Mouse (Mus musculus): ENCODE data around the gene Pi4ka. TPM values are rescaled to one million over a fixed set of nuclear protein-coding genes. Genes with fewer than 3 reads are reported as not detected.
A peak's percentile ranks its signal among the peaks of the same experiment; 100 is the strongest.

The Pi4ka gene
- polyA plus RNA-seq, 1 experiment from 2014 or later: 32.7 TPM

GRCm38 (mm10) chr16:17292751-17293150, 113.4 kb downstream of the Pi4ka start:
- WGBS: 2% methylated on average over 2 of the region's 2 CpGs
- Histone ChIP-seq H3K27ac (ENCODE audit: low read length) (no peak overlapping the region), H3K36me3 (ENCODE audit: control insufficient read depth, insufficient read depth, low read length) (peaks cover 14% of the 10 kb centered on the region; the same call in 1 of the 2 replicates), H3K9me3 (replicated peaks; ENCODE audit: control insufficient read depth, low read length) (no peaks in the 10 kb centered on the region), H3K4me1 (ENCODE audit: control insufficient read depth, insufficient read depth, low read length) (no peaks in the 10 kb centered on the region), H3K27me3 (ENCODE audit: control insufficient read depth, insufficient read depth, low read length) (no peaks in the 10 kb centered on the region), H3K4me2 (ENCODE audit: low read depth, low read length) (no peak overlapping the region), H3K9ac (ENCODE audit: low read length) (no peak overlapping the region), H3K4me3 (replicated peaks; ENCODE audit: low read length) (no peak overlapping the region)
- no peak for ATAC-seq (ENCODE audit: insufficient read depth, low FRiP score)

- Histone ChIP-seq H3K4me2 (ENCODE audit: low read depth, low read length) (no peak overlapping the region), H3K36me3 (ENCODE audit: control insufficient read depth, insufficient read depth, low read length) (0 out of 2 replicates have a peak, but pooled peaks cover 5% of the 10 kb centered on the region), H3K27me3 (ENCODE audit: control insufficient read depth, insufficient read depth, low read length) (no peaks in the 10 kb centered on the region), H3K9ac (ENCODE audit: low read length) (no peak overlapping the region), H3K4me3 (replicated peaks; ENCODE audit: low read length) (no peak overlapping the region), H3K27ac (ENCODE audit: low read length) (no peak overlapping the region), H3K4me1 (ENCODE audit: control insufficient read depth, insufficient read depth, low read length) (no peaks in the 10 kb centered on the region), H3K9me3 (replicated peaks; ENCODE audit: control insufficient read depth, low read length) (no peaks in the 10 kb centered on the region)
- 87% methylated on average over 2 of the region's 2 CpGs for WGBS
- ATAC-seq (ENCODE audit: insufficient read depth, low FRiP score): no peak
Observed at GRCm38 (mm10) chr16:17291016-17291415, 115.1 kb downstream of the Pi4ka start.

GRCm38 (mm10) chr16:17287103-17287502, 119.0 kb downstream of the Pi4ka start:
- Histone ChIP-seq H3K27ac (ENCODE audit: low read length) (no peak overlapping the region), H3K9me3 (replicated peaks; ENCODE audit: control insufficient read depth, low read length) (no peaks in the 10 kb centered on the region), H3K4me2 (ENCODE audit: low read depth, low read length) (no peak overlapping the region), H3K4me1 (ENCODE audit: control insufficient read depth, insufficient read depth, low read length) (no peaks in the 10 kb centered on the region), H3K9ac (ENCODE audit: low read length) (no peak overlapping the region), H3K36me3 (ENCODE audit: control insufficient read depth, insufficient read depth, low read length) (0 out of 2 replicates have a peak, but pooled peaks cover 6% of the 10 kb centered on the region), H3K4me3 (replicated peaks; ENCODE audit: low read length) (no peak overlapping the region), H3K27me3 (ENCODE audit: control insufficient read depth, insufficient read depth, low read length) (no peaks in the 10 kb centered on the region)
- 66% methylated on average over 2 of the region's 2 CpGs for WGBS
- no peak for ATAC-seq (ENCODE audit: insufficient read depth, low FRiP score)

GRCm38 (mm10) chr16:17283151-17283550, 123.0 kb downstream of the Pi4ka start:
- no peak for ATAC-seq (ENCODE audit: insufficient read depth, low FRiP score)
- WGBS: 68% methylated on average over 6 of the region's 6 CpGs
- Histone ChIP-seq H3K4me1 (ENCODE audit: control insufficient read depth, insufficient read depth, low read length) (peaks cover under 1% of the 10 kb centered on the region; the same call in 1 of the 2 replicates), H3K9me3 (replicated peaks; ENCODE audit: control insufficient read depth, low read length) (no peaks in the 10 kb centered on the region), H3K4me2 (ENCODE audit: low read depth, low read length) (no peak overlapping the region), H3K4me3 (replicated peaks; ENCODE audit: low read length) (no peak overlapping the region), H3K36me3 (ENCODE audit: control insufficient read depth, insufficient read depth, low read length) (peaks cover 5% of the 10 kb centered on the region; the same call in 1 of the 2 replicates), H3K27me3 (ENCODE audit: control insufficient read depth, insufficient read depth, low read length) (0 out of 2 replicates have a peak, but pooled peaks cover 3% of the 10 kb centered on the region), H3K27ac (ENCODE audit: low read length) (no peak overlapping the region), H3K9ac (ENCODE audit: low read length) (no peak overlapping the region)

- ATAC-seq (ENCODE audit: insufficient read depth, low FRiP score): no peak
- Histone ChIP-seq H3K4me2 (ENCODE audit: low read depth, low read length) (no peak overlapping the region), H3K9ac (ENCODE audit: low read length) (no peak overlapping the region), H3K4me1 (ENCODE audit: control insufficient read depth, insufficient read depth, low read length) (peaks cover 18% of the 10 kb centered on the region), H3K9me3 (replicated peaks; ENCODE audit: control insufficient read depth, low read length) (no peaks in the 10 kb centered on the region), H3K4me3 (replicated peaks; ENCODE audit: low read length) (no peak overlapping the region), H3K27ac (ENCODE audit: low read length) (no peak overlapping the region), H3K36me3 (ENCODE audit: control insufficient read depth, insufficient read depth, low read length) (peaks cover 5% of the 10 kb centered on the region; the same call in 1 of the 2 replicates), H3K27me3 (ENCODE audit: control insufficient read depth, insufficient read depth, low read length) (peaks cover 15% of the 10 kb centered on the region)
- WGBS: 89% methylated on average over 11 of the region's 11 CpGs
Observed at GRCm38 (mm10) chr16:17280471-17280870, 125.6 kb downstream of the Pi4ka start.

GRCm38 (mm10) chr16:17277342-17278211, 128.5 kb downstream of the Pi4ka start:
- H3K27me3 ChIP-seq (ENCODE audit: control insufficient read depth, insufficient read depth, low read length): peaks cover 15% of the 10 kb centered on the region
- ATAC-seq (ENCODE audit: insufficient read depth, low FRiP score): no peak
- peaks cover 5% of the 10 kb centered on the region; the same call in 1 of the 2 replicates for H3K36me3 ChIP-seq (ENCODE audit: control insufficient read depth, insufficient read depth, low read length)
- H3K4me2 ChIP-seq (ENCODE audit: low read depth, low read length): peak overlapping the region; percentile 99
- peak overlapping the region; percentile 65 for H3K4me3 ChIP-seq (replicated peaks; ENCODE audit: low read length)
- 6% methylated on average over 61 of the region's 61 CpGs for WGBS
- H3K9ac ChIP-seq (ENCODE audit: low read length): peak overlapping the region; percentile 73
- H3K4me1 ChIP-seq (ENCODE audit: control insufficient read depth, insufficient read depth, low read length): peaks cover 18% of the 10 kb centered on the region
- H3K9me3 ChIP-seq (replicated peaks; ENCODE audit: control insufficient read depth, low read length): no peaks in the 10 kb centered on the region
- H3K27ac ChIP-seq (ENCODE audit: low read length): no peak overlapping the region

GRCm38 (mm10) chr16:17276164-17277151, 129.7 kb downstream of the Pi4ka start:
- H3K4me2 ChIP-seq (ENCODE audit: low read depth, low read length): peak overlapping the region; percentile 99
- peak; percentile 88 for ATAC-seq (ENCODE audit: insufficient read depth, low FRiP score)
- peaks cover 15% of the 10 kb centered on the region for H3K27me3 ChIP-seq (ENCODE audit: control insufficient read depth, insufficient read depth, low read length)
- H3K4me1 ChIP-seq (ENCODE audit: control insufficient read depth, insufficient read depth, low read length): peaks cover 18% of the 10 kb centered on the region
- H3K9ac ChIP-seq (ENCODE audit: low read length): peak overlapping the region; percentile 73
- WGBS: under 1% methylated on average over 62 of the region's 62 CpGs
- H3K36me3 ChIP-seq (ENCODE audit: control insufficient read depth, insufficient read depth, low read length): no peaks in the 10 kb centered on the region
- H3K27ac ChIP-seq (ENCODE audit: low read length): peak overlapping the region; percentile 53
- no peaks in the 10 kb centered on the region for H3K9me3 ChIP-seq (replicated peaks; ENCODE audit: control insufficient read depth, low read length)
- peak overlapping the region; percentile 65 for H3K4me3 ChIP-seq (replicated peaks; ENCODE audit: low read length)

- H3K4me1 ChIP-seq (ENCODE audit: control insufficient read depth, insufficient read depth, low read length): peaks cover 18% of the 10 kb centered on the region
- H3K4me3 ChIP-seq (replicated peaks; ENCODE audit: low read length): peak within 1 kb of the TSS; percentile 65
- 58% methylated on average over 7 of the region's 7 CpGs for WGBS
- H3K4me2 ChIP-seq (ENCODE audit: low read depth, low read length): peak within 1 kb of the TSS; percentile 99
- no peaks in the 10 kb centered on the region for H3K36me3 ChIP-seq (ENCODE audit: control insufficient read depth, insufficient read depth, low read length)
- H3K27me3 ChIP-seq (ENCODE audit: control insufficient read depth, insufficient read depth, low read length): peaks cover 15% of the 10 kb centered on the region
- H3K27ac ChIP-seq (ENCODE audit: low read length): peak within 1 kb of the TSS; percentile 53
- H3K9ac ChIP-seq (ENCODE audit: low read length): peak within 1 kb of the TSS; percentile 73
- no peak for ATAC-seq (ENCODE audit: insufficient read depth, low FRiP score)
- peaks cover 2% of the 10 kb centered on the region; the same call in 1 of the 2 replicates for H3K9me3 ChIP-seq (replicated peaks; ENCODE audit: control insufficient read depth, low read length)
Observed at GRCm38 (mm10) chr16:17275721-17276120, 130.4 kb downstream of the Pi4ka start, which contains the start of gene Tmem191c. Gene Tmem191c (plus strand): TSS chr16:17276077.
